Mouse (Mus musculus) C2C12 (cell line): ENCODE data around the gene Pde10a.

Experiments
- CEBPB ChIP-seq: IDR thresholded peaks from one replicate; pipeline ENCODE4 v1.6.1; 2011; ENCODE audit warnings: low read depth, mild to moderate bottlenecking, control low read depth, moderate library complexity
- CTCF ChIP-seq: IDR thresholded peaks from one replicate; pipeline ENCODE4 v1.5.1; 2011; ENCODE audit not compliant: control insufficient read depth, insufficient read depth, insufficient read length
- MAX ChIP-seq: IDR thresholded peaks from one replicate; pipeline ENCODE4 v1.6.1; 2011; ENCODE audit warnings: mild to moderate bottlenecking, control low read depth
- MYOG ChIP-seq: IDR thresholded peaks from one replicate; pipeline ENCODE4 v1.6.1; 2011; ENCODE audit not compliant: control insufficient read depth, insufficient read length; ENCODE audit errors: extremely low read depth

GRCm38 (mm10) chr17:8620346-8620745 lies 95.2 kb downstream of the Pde10a start:
- no peak for TF ChIP-seq CEBPB
- no peak for TF ChIP-seq CTCF
- TF ChIP-seq MAX, result no peak
- no peak for TF ChIP-seq MYOG
